Mouse (Mus musculus) lung, postnatal 10 days (tissue): ENCODE data around the gene Sema6d.

Source experiments
- DNase-seq: peaks from one replicate; pipeline ENCODE4 v3.0.0; 2021

Gene Sema6d

GRCm38 (mm10) chr2:124403981-124404380 is 314.2 kb downstream of the Sema6d start:
- no peak for DNase-seq

GRCm38 (mm10) chr2:124404631-124405562 is 315.1 kb downstream of the Sema6d start:
- DNase-seq: no peak

GRCm38 (mm10) chr2:124408956-124409355 is 319.2 kb downstream of the Sema6d start:
- DNase-seq: no peak

- DNase-seq: no peak
Observed at GRCm38 (mm10) chr2:124416730-124417129, 327.0 kb downstream of the Sema6d start.

GRCm38 (mm10) chr2:124418319-124418718 is 328.6 kb downstream of the Sema6d start:
- DNase-seq: no peak

GRCm38 (mm10) chr2:124420170-124420825 is 330.5 kb downstream of the Sema6d start:
- DNase-seq: no peak

GRCm38 (mm10) chr2:124429744-124430143 is 340.0 kb downstream of the Sema6d start:
- no peak for DNase-seq

GRCm38 (mm10) chr2:124430708-124431107 is 340.9 kb downstream of the Sema6d start:
- DNase-seq: no peak

- peak; percentile 6 for DNase-seq
Observed at GRCm38 (mm10) chr2:124435382-124436002, 345.7 kb downstream of the Sema6d start.

- no peak for DNase-seq
Observed at GRCm38 (mm10) chr2:124436704-124437103, 346.9 kb downstream of the Sema6d start.

- no peak for DNase-seq
Observed at GRCm38 (mm10) chr2:124444199-124444598, 354.4 kb downstream of the Sema6d start.

- no peak for DNase-seq
Observed at GRCm38 (mm10) chr2:124455881-124456280, 366.1 kb downstream of the Sema6d start.

GRCm38 (mm10) chr2:124456999-124457398 is 367.2 kb downstream of the Sema6d start:
- no peak for DNase-seq

GRCm38 (mm10) chr2:124458028-124458427 is 368.3 kb downstream of the Sema6d start:
- DNase-seq: no peak

- peak; percentile 28 for DNase-seq
Observed at GRCm38 (mm10) chr2:124460956-124461355, 371.2 kb downstream of the Sema6d start.

- DNase-seq: peak; percentile 52
Observed at GRCm38 (mm10) chr2:124461378-124461851, 371.6 kb downstream of the Sema6d start.

- DNase-seq: no peak
Observed at GRCm38 (mm10) chr2:124465004-124465946, 375.5 kb downstream of the Sema6d start.

GRCm38 (mm10) chr2:124467429-124467828 is 377.7 kb downstream of the Sema6d start:
- no peak for DNase-seq

GRCm38 (mm10) chr2:124470346-124471042 is 380.7 kb downstream of the Sema6d start:
- DNase-seq: no peak

GRCm38 (mm10) chr2:124472674-124473507 is 383.1 kb downstream of the Sema6d start:
- DNase-seq: no peak

GRCm38 (mm10) chr2:124477904-124478303 is 388.1 kb downstream of the Sema6d start:
- no peak for DNase-seq
